Mouse (Mus musculus): ENCODE results near the gene Apaf1.

- TF ChIP-seq CTCF (IDR thresholded peaks at IDR 0.05; ENCODE audit: low read depth, low read length) (no peak), POLR2A (IDR thresholded peaks at IDR 0.05; ENCODE audit: extremely low read depth, insufficient read depth, low read length) (no peak)
These were observed 122.2 kb downstream of the Apaf1 start for GRCm38 (mm10) chr10:90960374-90960773.
